Mouse (Mus musculus) liver, adult 2 months (tissue): Measurements from ENCODE around the gene Sprr2a2.

ENCODE experiments used
- CTCF ChIP-seq: fragments of 200-500 bp; IDR thresholded peaks from 2 replicates; pipeline ENCODE4 v1.5.1; 2011; ENCODE audit warnings: low read depth, low read length, control low read depth
- POLR2A ChIP-seq: fragments of 200-500 bp; IDR thresholded peaks from 2 replicates; pipeline ENCODE4 v1.6.1; 2011; ENCODE audit warnings: low read length, control low read depth; ENCODE audit not compliant: insufficient read depth; ENCODE audit errors: extremely low read depth

DNA sequence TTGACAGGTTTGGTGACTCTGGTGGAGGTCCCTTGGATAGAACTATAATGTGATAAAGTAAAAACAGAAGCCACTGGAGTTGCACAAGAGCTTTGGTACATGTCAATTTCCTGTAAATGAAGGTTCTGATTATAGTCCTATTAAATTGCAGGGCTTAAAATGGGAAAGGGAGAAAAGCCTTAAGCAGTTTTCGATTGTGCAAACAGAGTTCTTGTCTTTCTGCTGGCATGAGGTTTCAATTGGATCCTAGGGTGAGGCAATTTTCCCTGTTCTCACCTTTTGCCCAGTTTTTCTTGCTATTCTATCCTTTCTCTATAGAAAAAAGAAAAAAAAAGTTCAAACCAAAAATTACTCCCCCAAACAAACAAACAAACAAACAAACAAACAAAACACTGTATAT is 38.8 kb upstream of the Sprr2a2 start:
- TF ChIP-seq POLR2A: no peak
- no peak for TF ChIP-seq CTCF
